In the genomic region with DNA sequence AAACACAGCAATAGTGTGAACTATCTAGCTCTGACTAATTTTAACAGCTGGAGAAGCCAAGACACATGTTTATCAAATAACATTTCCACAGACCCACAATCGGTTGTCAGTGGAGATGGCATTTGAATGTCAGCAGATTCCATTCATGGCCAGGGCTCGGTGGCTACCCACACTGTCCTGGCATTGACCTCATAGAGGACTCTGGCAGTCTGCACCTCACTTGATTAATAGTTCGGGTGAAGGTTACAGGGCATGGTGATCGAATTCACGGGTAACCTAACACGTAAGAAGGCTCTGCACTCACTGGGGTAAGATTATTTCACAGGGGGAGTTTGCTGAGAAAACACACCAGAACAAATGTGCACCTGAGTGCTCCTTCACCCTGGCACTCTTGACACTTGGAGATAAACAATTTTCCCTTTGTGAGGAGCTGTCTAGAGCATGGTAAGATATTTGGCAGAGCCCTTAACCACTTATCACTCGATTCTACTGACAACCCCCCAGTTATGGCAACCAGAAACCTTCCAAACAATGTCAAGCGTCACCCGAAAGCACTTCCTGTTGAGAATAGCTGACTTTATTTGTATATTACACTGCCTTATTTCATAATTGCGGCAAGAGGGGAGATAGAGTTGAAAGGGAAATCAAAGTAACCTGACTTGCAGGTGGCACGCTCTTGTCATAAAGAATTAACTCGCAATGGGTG, we compare ENCODE assay signal across 22 mouse cellular contexts. TPM values are rescaled to one million over a fixed set of nuclear protein-coding genes. Genes with fewer than 3 reads are reported as not detected.
DNase-seq lines count a peak whose midpoint lies in the region; ATAC-seq lines count a peak whose summit lies in the region.
"Had no signal": no experiment of that assay in that cellular context is flagged by ENCODE, and none has a peak within 500 bp of the region (broad histone marks: within the 10 kb centered on the region; RNA-seq: fewer than 3 reads in every experiment).

No protein-coding gene starts in this region.

- H3K36me3 ChIP-seq in kidney, embryonic 15.5 days: no peaks in the 10 kb centered on the region
- H3K36me3 ChIP-seq: embryonic facial prominence, embryonic 15.5 days; heart, embryonic 12.5 days; hindbrain, embryonic 10.5 days; intestine, embryonic 15.5 days; midbrain, embryonic 12.5 days had no signal

- no peaks in the 10 kb centered on the region for H3K27me3 ChIP-seq in kidney, embryonic 15.5 days
- H3K27me3 ChIP-seq: embryonic facial prominence, embryonic 15.5 days; heart, embryonic 12.5 days; intestine, embryonic 15.5 days; midbrain, embryonic 12.5 days had no signal

- H3K9ac ChIP-seq in kidney, embryonic 15.5 days: no peak overlapping the region
- H3K9ac ChIP-seq: embryonic facial prominence, embryonic 15.5 days; forebrain, postnatal 0 days; heart, embryonic 12.5 days; intestine, embryonic 15.5 days; midbrain, embryonic 12.5 days had no signal

- H3K4me3 ChIP-seq in kidney, embryonic 15.5 days (replicated peaks): no peak overlapping the region
- H3K4me3 ChIP-seq: embryonic facial prominence, embryonic 15.5 days; heart, embryonic 12.5 days; hindbrain, embryonic 10.5 days; intestine, embryonic 15.5 days; layer of hippocampus, adult 2 months; midbrain, embryonic 12.5 days had no signal

- no peak overlapping the region for H3K4me2 ChIP-seq in kidney, embryonic 15.5 days
- H3K4me2 ChIP-seq: embryonic facial prominence, embryonic 15.5 days; heart, embryonic 12.5 days; intestine, embryonic 15.5 days; midbrain, embryonic 12.5 days had no signal

- peak; percentile 72 for DNase-seq in adrenal gland, adult 2 months
- no peak for DNase-seq in adrenal gland, postnatal 25 days
- no peak for DNase-seq in kidney, postnatal 14 days
- peak; percentile 26 for DNase-seq in lung, postnatal 25 days (ENCODE audit: low spot score)
- DNase-seq in lung, postnatal 4 days: no peak
- DNase-seq in skeletal muscle tissue, adult 2 months (ENCODE audit: low read depth, low spot score): peak; percentile 84
- DNase-seq in c-Kit-positive CD71-positive TER-119-positive erythroid progenitor cells, embryonic 14.5 days (ENCODE audit: low spot score): no peak
- DNase-seq: cerebellum, adult 9-10 months; forebrain, postnatal 0 days; heart, adult 18-20 months; heart, postnatal 10 days; kidney, adult 9 months; right cerebral cortex, postnatal 14 days; thymus, postnatal 14 days had no signal

- peaks cover 19% of the 10 kb centered on the region for H3K4me1 ChIP-seq in kidney, embryonic 15.5 days
- H3K4me1 ChIP-seq: intestine, embryonic 15.5 days had no signal

- peak overlapping the region; percentile 24 for H3K27ac ChIP-seq in kidney, embryonic 15.5 days
- H3K27ac ChIP-seq: embryonic facial prominence, embryonic 15.5 days; hindbrain, embryonic 10.5 days; intestine, embryonic 15.5 days; layer of hippocampus, adult 2 months; midbrain, embryonic 12.5 days had no signal

- peaks cover 4% of the 10 kb centered on the region; the same call in 1 of the 2 replicates for H3K9me3 ChIP-seq in kidney, embryonic 15.5 days (replicated peaks)
- H3K9me3 ChIP-seq: embryonic facial prominence, embryonic 15.5 days; intestine, embryonic 15.5 days had no signal

- WGBS in kidney, embryonic 15.5 days: 43% methylated on average over 12 of the region's 12 CpGs

- ATAC-seq in kidney, embryonic 15.5 days (replicated peaks; ENCODE audit: low FRiP score): 0 out of 2 replicates have a peak, but pooled peaks have one; percentile 11
- ATAC-seq: forebrain, postnatal 0 days; hindbrain, embryonic 16.5 days; intestine, embryonic 15.5 days had no signal

RNA-seq across cellular contexts. Expression of a gene that starts 11.5 kb away (rescaled TPM):
- 10 to 100 TPM; 42.0 to 94.0 TPM for total RNA-seq in adrenal gland, adult 2 months (2021)
- polyA plus RNA-seq in adrenal gland, adult 2 months (2012; rRNA removed): 19.7 and 22.0 TPM in 2 replicates
- total RNA-seq in adrenal gland, postnatal 25 days (2021): 50.0 and 67.8 TPM in 2 replicates
- polyA plus RNA-seq in kidney, embryonic 15.5 days (2015; fragmentation: Nextera tagmentation; extraction: Ambion mirVana): 22.5 and 22.9 TPM in 2 replicates

Comparison
In these comparisons a context has a peak if more than half of its experiments do, and no peak if none do; other contexts are left out.
1. DNase-seq: peak in adrenal gland, adult 2 months (single experiment), lung, postnatal 25 days (single experiment) and skeletal muscle tissue, adult 2 months (single experiment); none in adrenal gland, postnatal 25 days (single experiment), kidney, postnatal 14 days (single experiment), lung, postnatal 4 days (0 of 2) and c-Kit-positive CD71-positive TER-119-positive erythroid progenitor cells, embryonic 14.5 days (single experiment).